Mouse (Mus musculus) bone marrow, adult 2 months (tissue): ENCODE measurements around the gene Ndst2.

Source experiments
- CTCF ChIP-seq: fragments of 200-500 bp; IDR thresholded peaks from 2 replicates; pipeline ENCODE4 v1.5.1; 2011; ENCODE audit warnings: low read length, control low read depth; ENCODE audit not compliant: control insufficient read depth, insufficient read depth
- POLR2A ChIP-seq: fragments of 200-500 bp; IDR thresholded peaks from 2 replicates; pipeline ENCODE4 v1.6.1; 2011; ENCODE audit warnings: low read depth, mild to moderate bottlenecking, control low read depth, low read length, borderline replicate concordance; ENCODE audit not compliant: control insufficient read depth

DNA sequence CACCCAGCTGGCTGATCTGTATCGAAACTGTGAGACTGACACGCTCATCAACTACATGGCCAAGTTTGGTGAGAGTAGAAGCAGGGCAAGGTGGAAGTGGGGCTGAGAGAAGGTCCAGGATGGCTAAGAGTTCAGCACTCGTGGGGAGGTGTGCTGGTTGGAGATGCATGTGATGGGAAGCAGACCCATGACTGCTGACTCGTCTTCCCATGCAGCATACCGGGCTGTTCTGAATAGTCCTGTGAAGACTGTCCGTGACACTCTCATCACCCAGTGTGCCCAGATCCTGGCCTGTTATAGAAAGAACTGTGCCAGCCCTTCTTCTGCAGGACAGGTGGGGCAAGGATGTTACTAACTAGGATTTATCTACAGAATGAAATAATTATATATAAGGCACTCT lies 42.6 kb downstream of the Ndst2 start:
- TF ChIP-seq POLR2A (no peak), CTCF (no peak)
